Mouse (Mus musculus) right cerebral cortex, postnatal 14 days (tissue): ENCODE measurements at regions not wholly inside any gene's neighbourhood (a gene's known extent, or its start where the extent isn't known, plus 50 kb on each side); places are given as distances from the start of the nearest gene placed in this dataset.
"Not testable (repeated sequence)": the region's sequence is repeated elsewhere in the genome, so short reads cannot be mapped to it uniquely, and the experiment has no call there.

Experiments
- DNase-seq: peaks from one replicate; pipeline ENCODE4 v3.0.0; 2022

GRCm38 (mm10) chr6:41225382-41225781 is 76.7 kb upstream of the Try4 start:
- no peak for DNase-seq

GRCm38 (mm10) chr6:41218415-41218814 is 83.7 kb upstream of the Try4 start:
- DNase-seq, result no peak

GRCm38 (mm10) chr6:41215857-41216256 is 86.2 kb upstream of the Try4 start:
- no peak for DNase-seq

- no peak for DNase-seq
Measured at GRCm38 (mm10) chr6:41205864-41206263, 96.2 kb upstream of the Try4 start.

GRCm38 (mm10) chr6:41202882-41203281 is 99.2 kb upstream of the Try4 start:
- DNase-seq, result no peak

GRCm38 (mm10) chr6:41202302-41202701 is 99.8 kb upstream of the Try4 start:
- DNase-seq, result no peak

GRCm38 (mm10) chr6:41194464-41194863 is 107.6 kb upstream of the Try4 start:
- no peak for DNase-seq

GRCm38 (mm10) chr6:41191734-41192326 is 110.2 kb upstream of the Try4 start:
- DNase-seq, result no peak

- no peak for DNase-seq
Measured at GRCm38 (mm10) chr6:41188910-41189309, 113.2 kb upstream of the Try4 start.

- DNase-seq, result no peak
Measured at GRCm38 (mm10) chr6:41187966-41188365, 114.1 kb upstream of the Try4 start.

- DNase-seq, result no peak
Measured at GRCm38 (mm10) chr6:41178896-41179295, 123.2 kb upstream of the Try4 start.

- DNase-seq, result no peak
Measured at GRCm38 (mm10) chr6:41178019-41178418, 124.0 kb upstream of the Try4 start.

GRCm38 (mm10) chr6:41177152-41177551 is 124.9 kb upstream of the Try4 start:
- DNase-seq, result no peak

GRCm38 (mm10) chr6:41176034-41176433 is 126.0 kb upstream of the Try4 start:
- no peak for DNase-seq

GRCm38 (mm10) chr6:41163491-41163890 is 128.2 kb upstream of the 2210010C04Rik start:
- no peak for DNase-seq

- DNase-seq, result no peak
Measured at GRCm38 (mm10) chr6:41161693-41162092, 126.4 kb upstream of the 2210010C04Rik start.

- DNase-seq, result no peak
Measured at GRCm38 (mm10) chr6:41152101-41152500, 116.8 kb upstream of the 2210010C04Rik start.

GRCm38 (mm10) chr6:41151542-41151941 is 116.2 kb upstream of the 2210010C04Rik start:
- DNase-seq, result no peak

GRCm38 (mm10) chr6:41140916-41141315 is 105.6 kb upstream of the 2210010C04Rik start:
- no peak for DNase-seq

- DNase-seq, result not testable (repeated sequence)
Measured at GRCm38 (mm10) chr6:41137401-41137777, 102.1 kb upstream of the 2210010C04Rik start.

GRCm38 (mm10) chr6:41136717-41137400 is 101.5 kb upstream of the 2210010C04Rik start:
- peak; percentile 55 for DNase-seq

- DNase-seq, result no peak
Measured at GRCm38 (mm10) chr6:41135160-41135559, 99.9 kb upstream of the 2210010C04Rik start.

GRCm38 (mm10) chr6:41129906-41130305 is 94.6 kb upstream of the 2210010C04Rik start:
- DNase-seq, result no peak

GRCm38 (mm10) chr6:41127816-41128215 is 92.5 kb upstream of the 2210010C04Rik start:
- no peak for DNase-seq

GRCm38 (mm10) chr6:41126855-41127254 is 91.5 kb upstream of the 2210010C04Rik start:
- no peak for DNase-seq
